18 mouse cellular contexts compared by ENCODE assay signal in genomic region chr8:105858495-105858894, GRCm38 (mm10). TPM values are rescaled to one million over a fixed set of nuclear protein-coding genes. Genes with fewer than 3 reads are reported as not detected.
DNase-seq lines count a peak whose midpoint lies in the region; ATAC-seq and TF ChIP-seq lines count a peak whose summit lies in the region.
"Had no signal": no experiment of that assay in that cellular context is flagged by ENCODE, and none has a peak within 500 bp of the region (broad histone marks: within the 10 kb centered on the region; RNA-seq: fewer than 3 reads in every experiment).

No protein-coding gene starts in this region.

- H3K9ac ChIP-seq in lung, postnatal 0 days (replicated peaks; ENCODE audit: low read depth) = no peak overlapping the region
- H3K9ac ChIP-seq: forebrain, embryonic 15.5 days; limb, embryonic 15.5 days; stomach, embryonic 15.5 days had no signal

- H3K4me2 ChIP-seq in lung, postnatal 0 days (replicated peaks; ENCODE audit: low read depth, low read length) = no peak overlapping the region
- H3K4me2 ChIP-seq: forebrain, embryonic 15.5 days; heart, embryonic 11.5 days; limb, embryonic 15.5 days; stomach, embryonic 15.5 days had no signal

- no peak for TF ChIP-seq CTCF in lung, postnatal 0 days (IDR thresholded peaks at IDR 0.05)
- no peak for TF ChIP-seq CTCF in lung, adult 2 months (IDR thresholded peaks at IDR 0.05; ENCODE audit: insufficient read depth, low read length)
- TF ChIP-seq CTCF in bone marrow, adult 2 months (IDR thresholded peaks at IDR 0.05; ENCODE audit: control insufficient read depth, insufficient read depth, low read length) = no peak

- no peak for ATAC-seq in lung, postnatal 0 days
- peak; percentile 48 for ATAC-seq in granulocyte monocyte progenitor cell, adult 5-6 weeks (replicated peaks; ENCODE audit: poor library complexity, severe bottlenecking)
- peak; percentile 37 for ATAC-seq in megakaryocyte, adult 5-6 weeks (ENCODE audit: poor library complexity, severe bottlenecking)
- ATAC-seq in frontal cortex, adult (ENCODE audit: low TSS enrichment) = no peak
- ATAC-seq: forebrain, embryonic 15.5 days had no signal

- no peaks in the 10 kb centered on the region for H3K9me3 ChIP-seq in lung, postnatal 0 days (ENCODE audit: low read length)
- H3K9me3 ChIP-seq: forebrain, embryonic 15.5 days; limb, embryonic 15.5 days; stomach, embryonic 15.5 days had no signal

- H3K36me3 ChIP-seq in lung, postnatal 0 days (ENCODE audit: insufficient read depth, low read length) = no peaks in the 10 kb centered on the region
- H3K36me3 ChIP-seq: forebrain, embryonic 15.5 days had no signal

- H3K27me3 ChIP-seq in lung, postnatal 0 days (replicated peaks; ENCODE audit: insufficient read depth, low read length) = no peaks in the 10 kb centered on the region
- H3K27me3 ChIP-seq: forebrain, embryonic 15.5 days; limb, embryonic 15.5 days; stomach, embryonic 15.5 days had no signal

- no peak for TF ChIP-seq EP300 in lung, postnatal 0 days (IDR thresholded peaks at IDR 0.05)

- 86% methylated on average over 5 of the region's 5 CpGs for WGBS in lung, postnatal 0 days
- 84% methylated on average over 5 of the region's 5 CpGs for WGBS in lung, adult 2 months
- 28% methylated on average over 5 of the region's 5 CpGs for WGBS in bone marrow, adult 2 months

- no peak for TF ChIP-seq POLR2A in lung, adult 2 months (IDR thresholded peaks at IDR 0.05; ENCODE audit: borderline replicate concordance, extremely low read depth, low read depth, low read length)
- no peak for TF ChIP-seq POLR2A in bone marrow, adult 2 months (IDR thresholded peaks at IDR 0.05; ENCODE audit: borderline replicate concordance, control insufficient read depth, low read depth, low read length)

- peaks cover 30% of the 10 kb centered on the region for H3K4me1 ChIP-seq in lung, postnatal 0 days (ENCODE audit: insufficient read depth, low read depth, low read length)
- peaks cover 18% of the 10 kb centered on the region for H3K4me1 ChIP-seq in lung, adult 2 months (ENCODE audit: control insufficient read depth, insufficient read depth, low read length)
- H3K4me1 ChIP-seq in bone marrow, adult 2 months (ENCODE audit: control insufficient read depth, insufficient read depth, low read length) = peaks cover 3% of the 10 kb centered on the region; the same call in 1 of the 2 replicates

- no peak overlapping the region for H3K27ac ChIP-seq in lung, postnatal 0 days (ENCODE audit: low read length)
- H3K27ac ChIP-seq in bone marrow, adult 2 months (ENCODE audit: control insufficient read depth, insufficient read depth, low read depth, low read length, poor library complexity) = peak overlapping the region; percentile 39; the same call in 1 of the 2 replicates
- H3K27ac ChIP-seq: forebrain, embryonic 15.5 days had no signal

- DNase-seq in lung, postnatal 0 days (ENCODE audit: low spot score) = peak; percentile 47
- no peak for DNase-seq in lung, adult 2 months
- no peak for DNase-seq in thymus, postnatal 36 days
- DNase-seq in adrenal gland, postnatal 36 days = no peak
- DNase-seq: adrenal gland, adult 2 months; cerebellum, postnatal 10 days; gastrocnemius, postnatal 10 days; heart, postnatal 4 days; kidney, adult 2 months had no signal

- no peak overlapping the region for H3K4me3 ChIP-seq in lung, postnatal 0 days (ENCODE audit: low read depth, low read length)
- H3K4me3 ChIP-seq in lung, adult 2 months (replicated peaks; ENCODE audit: extremely low read depth, low read depth, low read length) = no peak overlapping the region
- no peak overlapping the region for H3K4me3 ChIP-seq in bone marrow, adult 2 months (replicated peaks; ENCODE audit: control insufficient read depth, low read depth, low read length)
- H3K4me3 ChIP-seq: forebrain, embryonic 15.5 days; limb, embryonic 15.5 days; stomach, embryonic 15.5 days had no signal

RNA-seq across cellular contexts. Expression of gene Nutf2, which starts 1.9 kb away (rescaled TPM):
- polyA plus RNA-seq in lung, postnatal 0 days (2015; fragmentation: Nextera tagmentation; extraction: Ambion mirVana) = 82.3 and 97.4 TPM in 2 replicates
- 17.9 and 27.0 TPM in 2 replicates for polyA plus RNA-seq in lung, adult 2 months (2012; rRNA removed)
- 35.2 and 54.8 TPM in 2 replicates for polyA plus RNA-seq in bone marrow, adult 2 months (2011; ENCODE audit: insufficient read depth, insufficient read length, low replicate concordance, missing spikeins)
- 158 and 185 TPM in 2 replicates for total RNA-seq in granulocyte monocyte progenitor cell, adult 5-6 weeks (2014; fragmentation: Nextera tagmentation)
- total RNA-seq in granulocyte monocyte progenitor cell, adult 5-6 weeks (2017) = 59.3 and 120 TPM in 2 replicates
- 103 and 117 TPM in 2 replicates for total RNA-seq in megakaryocyte, adult 5-6 weeks (2015)
- 40.9 and 54.5 TPM in 2 replicates for total RNA-seq in megakaryocyte, adult 5-6 weeks (2017)
- total RNA-seq in adrenal gland, postnatal 36 days (2021) = 10 to 100 TPM; 43.2 to 43.8 TPM

RNA-seq across cellular contexts. Expression of gene Thap11, which starts 3.6 kb away (rescaled TPM):
- 46.3 and 50.1 TPM in 2 replicates for polyA plus RNA-seq in lung, postnatal 0 days (2015; fragmentation: Nextera tagmentation; extraction: Ambion mirVana)
- 54.9 and 60.8 TPM in 2 replicates for polyA plus RNA-seq in lung, adult 2 months (2012; rRNA removed)
- polyA plus RNA-seq in bone marrow, adult 2 months (2011; ENCODE audit: insufficient read depth, insufficient read length, low replicate concordance, missing spikeins) = 9.8 and 12.6 TPM in 2 replicates
- 20.4 and 30.1 TPM in 2 replicates for total RNA-seq in granulocyte monocyte progenitor cell, adult 5-6 weeks (2014; fragmentation: Nextera tagmentation)
- total RNA-seq in granulocyte monocyte progenitor cell, adult 5-6 weeks (2017) = 29.9 and 36.8 TPM in 2 replicates
- 42.8 and 48.9 TPM in 2 replicates for total RNA-seq in megakaryocyte, adult 5-6 weeks (2015)
- total RNA-seq in megakaryocyte, adult 5-6 weeks (2017) = 38.5 and 42.6 TPM in 2 replicates
- total RNA-seq in adrenal gland, postnatal 36 days (2021) = 10 to 100 TPM; 40.0 to 41.1 TPM

RNA-seq across cellular contexts. Expression of gene Cenpt, which starts 5.4 kb away (rescaled TPM):
- 14.3 and 15.9 TPM in 2 replicates for polyA plus RNA-seq in lung, postnatal 0 days (2015; fragmentation: Nextera tagmentation; extraction: Ambion mirVana)
- polyA plus RNA-seq in lung, adult 2 months (2012; rRNA removed) = 12.0 and 17.4 TPM in 2 replicates
- polyA plus RNA-seq in bone marrow, adult 2 months (2011; ENCODE audit: insufficient read depth, insufficient read length, low replicate concordance, missing spikeins) = 30.3 and 73.2 TPM in 2 replicates
- 21.4 and 22.0 TPM in 2 replicates for total RNA-seq in granulocyte monocyte progenitor cell, adult 5-6 weeks (2014; fragmentation: Nextera tagmentation)
- total RNA-seq in granulocyte monocyte progenitor cell, adult 5-6 weeks (2017) = 9.9 and 10.0 TPM in 2 replicates
- total RNA-seq in megakaryocyte, adult 5-6 weeks (2015) = 12.4 and 18.3 TPM in 2 replicates
- total RNA-seq in megakaryocyte, adult 5-6 weeks (2017) = 16.7 and 25.0 TPM in 2 replicates
- total RNA-seq in adrenal gland, postnatal 36 days (2021) = 1 to 10 TPM; 4.3 to 9.6 TPM

RNA-seq across cellular contexts. Expression of gene Edc4, which starts 22.2 kb away (rescaled TPM):
- polyA plus RNA-seq in lung, postnatal 0 days (2015; fragmentation: Nextera tagmentation; extraction: Ambion mirVana) = 17.4 and 19.8 TPM in 2 replicates
- polyA plus RNA-seq in lung, adult 2 months (2012; rRNA removed) = 78.8 and 90.9 TPM in 2 replicates
- polyA plus RNA-seq in bone marrow, adult 2 months (2011; ENCODE audit: insufficient read depth, insufficient read length, low replicate concordance, missing spikeins) = 18.9 and 44.1 TPM in 2 replicates
- 26.7 and 29.3 TPM in 2 replicates for total RNA-seq in granulocyte monocyte progenitor cell, adult 5-6 weeks (2014; fragmentation: Nextera tagmentation)
- 26.4 and 42.3 TPM in 2 replicates for total RNA-seq in granulocyte monocyte progenitor cell, adult 5-6 weeks (2017)
- 12.0 and 12.2 TPM in 2 replicates for total RNA-seq in megakaryocyte, adult 5-6 weeks (2015)
- 23.8 and 27.5 TPM in 2 replicates for total RNA-seq in megakaryocyte, adult 5-6 weeks (2017)
- total RNA-seq in adrenal gland, postnatal 36 days (2021) = 10 to 100 TPM; 31.6 to 38.2 TPM

RNA-seq across cellular contexts. Expression of gene Tsnaxip1, which starts 31.0 kb away (rescaled TPM):
- polyA plus RNA-seq in lung, postnatal 0 days (2015; fragmentation: Nextera tagmentation; extraction: Ambion mirVana) = 2.9 and 3.7 TPM in 2 replicates
- 1.0 and 2.2 TPM in 2 replicates for polyA plus RNA-seq in lung, adult 2 months (2012; rRNA removed)
- polyA plus RNA-seq in bone marrow, adult 2 months (2011; ENCODE audit: insufficient read depth, insufficient read length, low replicate concordance, missing spikeins) = 3.6 TPM in 1 of 2 replicates, not detected in the other
- not detected in 2 replicates for total RNA-seq in granulocyte monocyte progenitor cell, adult 5-6 weeks (2014; fragmentation: Nextera tagmentation)
- total RNA-seq in granulocyte monocyte progenitor cell, adult 5-6 weeks (2017) = not detected in 2 replicates
- total RNA-seq in megakaryocyte, adult 5-6 weeks (2015) = not detected in 2 replicates
- not detected in 2 replicates for total RNA-seq in megakaryocyte, adult 5-6 weeks (2017)
- total RNA-seq in adrenal gland, postnatal 36 days (2021) = not detected
- total RNA-seq: adrenal gland, adult 2 months; gastrocnemius, postnatal 10 days; heart, postnatal 4 days had no signal
- polyA plus RNA-seq: adrenal gland, adult 2 months; kidney, adult 2 months; small intestine, adult 2 months; stomach, embryonic 15.5 days had no signal

Comparison
In these comparisons a context has a peak if more than half of its experiments do, and no peak if none do; other contexts are left out.
1. ATAC-seq: peak in granulocyte monocyte progenitor cell, adult 5-6 weeks (single experiment) and megakaryocyte, adult 5-6 weeks (single experiment); none in lung, postnatal 0 days (single experiment) and frontal cortex, adult (single experiment).